Mouse (Mus musculus): Measurements from ENCODE around the gene Mrpl14. TPM values are rescaled to one million over a fixed set of nuclear protein-coding genes. Genes with fewer than 3 reads are reported as not detected.

The Mrpl14 gene
- total RNA-seq, 2 experiments from 2014 or later: 99.5 to 139 TPM

DNA sequence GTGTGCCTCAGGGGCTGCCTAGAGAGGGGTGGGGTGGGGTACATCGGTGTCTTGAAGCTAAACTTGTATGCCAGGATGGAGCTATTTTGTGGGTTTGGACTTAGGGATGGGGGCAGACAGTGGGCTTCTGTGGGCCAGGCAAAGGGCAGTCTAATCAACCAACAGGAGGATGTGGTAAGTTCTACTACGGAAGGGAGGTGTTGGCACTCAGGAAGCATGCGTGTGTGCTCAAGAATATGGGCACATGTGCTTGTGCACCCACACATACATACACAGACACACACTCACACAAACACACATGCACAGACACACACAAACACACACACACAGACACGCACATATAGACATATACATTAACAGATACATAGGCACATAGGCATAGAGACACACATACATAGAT lies 61.2 kb downstream of the Mrpl14 start:
- no peak for DNase-seq
- intact Hi-C loops (cut with DNase I): loop anchor here (5.0 kb wide), 2 partner anchors 50 to 65 kb away; no protein-coding TSS in a partner anchor
- no peak for TF ChIP-seq CTCF (IDR thresholded peaks at IDR 0.05)
- Histone ChIP-seq H3K27ac (no peak overlapping the region), H3K4me3 (no peak overlapping the region)

Other genes with a start within 250 kb of the Mrpl14 start
- not detected for gene Spats1, start 210.9 kb upstream of the Mrpl14 start, total RNA-seq (2021)
- 10 to 100 TPM; 13.4 to 15.8 TPM for gene Aars2, start 179.5 kb upstream of the Mrpl14 start, total RNA-seq (2021)
- gene Tcte1, start 162.9 kb upstream of the Mrpl14 start, total RNA-seq (2021): not detected
- not detected for gene Tmem151b, start 136.6 kb upstream of the Mrpl14 start, total RNA-seq (2021)
- gene Nfkbie, start 130.6 kb upstream of the Mrpl14 start, total RNA-seq (2021): under 1 TPM; 0.36 to 0.43 TPM
- 10 to 100 TPM; 16.0 to 17.3 TPM for gene Slc35b2, start 122.4 kb upstream of the Mrpl14 start, total RNA-seq (2021)
- gene Hsp90ab1, start 113.1 kb upstream of the Mrpl14 start, total RNA-seq (2021): 1,000 to 10,000 TPM; 1,106 to 1,162 TPM
- 10 to 100 TPM; 27.4 to 44.7 TPM for gene Slc29a1, start 86.7 kb upstream of the Mrpl14 start, total RNA-seq (2021)
- under 1 TPM in 1 of 2 experiments, not detected in 1; 0.36 TPM for gene Mymx, start 84.2 kb upstream of the Mrpl14 start, total RNA-seq (2021)
- gene Capn11, start 27.0 kb upstream of the Mrpl14 start, total RNA-seq (2021): under 1 TPM; 0.59 to 0.98 TPM
- gene Tmem63b, start 583 bp downstream of the Mrpl14 start, total RNA-seq (2021): 10 to 100 TPM; 66.5 to 81.6 TPM
- under 1 TPM in 1 of 2 experiments, not detected in 1; 0.50 TPM for gene 1600014C23Rik, start 47.5 kb downstream of the Mrpl14 start, total RNA-seq (2021)

Measured in gastrocnemius, adult 2 months (tissue).